Mouse (Mus musculus) forebrain, embryonic 16.5 days (tissue): Measurements from ENCODE around the gene Map2k7. TPM values are rescaled to one million over a fixed set of nuclear protein-coding genes. Genes with fewer than 3 reads are reported as not detected.

Experiments used
- ATAC-seq: fragments of 200-750 bp; cut with Nextera tagmentation; 2 replicates; pipeline ENCODE4 v1.8.0; 2017; ENCODE audit warnings: mild to moderate bottlenecking, moderate library complexity
- H3K27ac ChIP-seq: fragments of 300-500 bp; sonication (generic); 2 replicates; pipeline ENCODE4 v1.5.1; 2014; ENCODE audit warnings: low read length, control low read depth
- H3K27me3 ChIP-seq: fragments of 300-500 bp; sonication (generic); replicated peaks from 2 replicates; pipeline ENCODE4 v1.6.1; 2014; ENCODE audit warnings: low read length; ENCODE audit not compliant: control insufficient read depth, insufficient read depth
- H3K36me3 ChIP-seq: fragments of 300-500 bp; sonication (generic); 2 replicates; pipeline ENCODE4 v1.6.1; 2014; ENCODE audit not compliant: control insufficient read depth, insufficient read depth
- H3K4me1 ChIP-seq: fragments of 300-500 bp; sonication (generic); replicated peaks from 2 replicates; pipeline ENCODE4 v1.6.1; 2014; ENCODE audit warnings: low read length; ENCODE audit not compliant: control insufficient read depth, insufficient read depth
- H3K4me2 ChIP-seq: fragments of 300-500 bp; sonication (generic); 2 replicates; pipeline ENCODE4 v1.6.1; 2014; ENCODE audit warnings: mild to moderate bottlenecking, low read length, control low read depth
- H3K4me3 ChIP-seq: fragments of 300-500 bp; sonication (generic); replicated peaks from 2 replicates; pipeline ENCODE4 v1.5.1; 2014; ENCODE audit warnings: mild to moderate bottlenecking, low read length, control low read depth
- H3K9ac ChIP-seq: fragments of 300-500 bp; sonication (generic); replicated peaks from 2 replicates; pipeline ENCODE4 v1.6.1; 2014; ENCODE audit warnings: low read depth, low read length, control low read depth
- H3K9me3 ChIP-seq: fragments of 300-500 bp; sonication (generic); 2 replicates; pipeline ENCODE4 v1.6.1; 2016; ENCODE audit warnings: low read length; ENCODE audit not compliant: control insufficient read depth
- WGBS: fragments of 180-500 bp; shearing (Covaris S2); extraction: QIAGEN DNeasy Blood & Tissue Kit; methylation state at CpG from one replicate; pipeline ENCODE4 v1.1.7; 2014; 5-methylcytosine and 5-hydroxymethylcytosine counted together
- polyA plus RNA-seq: library from polyadenylated mRNA; unstranded; fragments of >200 nt; fragmentation: Nextera tagmentation; extraction: Ambion mirVana; gene quantifications from 2 replicates; pipeline ENCODE4 v1.2.1, GENCODE M21; 2015

The Map2k7 gene
- 24.3 and 28.9 TPM in 2 replicates for polyA plus RNA-seq

- Histone ChIP-seq H3K27me3 (no peaks in the 10 kb centered on the region), H3K36me3 (peaks cover 5% of the 10 kb centered on the region; the same call in 1 of the 2 replicates), H3K4me3 (peak within 1 kb of the TSS; percentile 77), H3K4me2 (peak within 1 kb of the TSS; percentile 69), H3K9ac (peak within 1 kb of the TSS; percentile 85), H3K9me3 (no peaks in the 10 kb centered on the region), H3K4me1 (peaks cover 26% of the 10 kb centered on the region), H3K27ac (peak within 1 kb of the TSS; percentile 89)
- peak; percentile 94 for ATAC-seq
- under 1% methylated on average over 66 of the region's 71 CpGs for WGBS
Measured at GRCm38 (mm10) chr8:4238434-4239192, at the start of gene Map2k7, which contains the start of gene Gm49320. Gene Map2k7, plus strand, starts transcription at chr8:4238740. Gene Gm49320, plus strand, starts transcription at chr8:4238865.

GRCm38 (mm10) chr8:4189031-4189722 lies 49.4 kb upstream of the Map2k7 start:
- Histone ChIP-seq H3K4me3 (no peak overlapping the region), H3K36me3 (peaks cover 34% of the 10 kb centered on the region), H3K27me3 (no peaks in the 10 kb centered on the region), H3K4me1 (peaks cover 16% of the 10 kb centered on the region), H3K9ac (no peak overlapping the region), H3K9me3 (no peaks in the 10 kb centered on the region), H3K4me2 (no peak overlapping the region), H3K27ac (no peak overlapping the region)
- ATAC-seq: no peak
- 37% methylated on average over 3 of the region's 3 CpGs for WGBS

GRCm38 (mm10) chr8:4192305-4192704 lies 46.2 kb upstream of the Map2k7 start:
- 31% methylated on average over 5 of the region's 5 CpGs for WGBS

DNA sequence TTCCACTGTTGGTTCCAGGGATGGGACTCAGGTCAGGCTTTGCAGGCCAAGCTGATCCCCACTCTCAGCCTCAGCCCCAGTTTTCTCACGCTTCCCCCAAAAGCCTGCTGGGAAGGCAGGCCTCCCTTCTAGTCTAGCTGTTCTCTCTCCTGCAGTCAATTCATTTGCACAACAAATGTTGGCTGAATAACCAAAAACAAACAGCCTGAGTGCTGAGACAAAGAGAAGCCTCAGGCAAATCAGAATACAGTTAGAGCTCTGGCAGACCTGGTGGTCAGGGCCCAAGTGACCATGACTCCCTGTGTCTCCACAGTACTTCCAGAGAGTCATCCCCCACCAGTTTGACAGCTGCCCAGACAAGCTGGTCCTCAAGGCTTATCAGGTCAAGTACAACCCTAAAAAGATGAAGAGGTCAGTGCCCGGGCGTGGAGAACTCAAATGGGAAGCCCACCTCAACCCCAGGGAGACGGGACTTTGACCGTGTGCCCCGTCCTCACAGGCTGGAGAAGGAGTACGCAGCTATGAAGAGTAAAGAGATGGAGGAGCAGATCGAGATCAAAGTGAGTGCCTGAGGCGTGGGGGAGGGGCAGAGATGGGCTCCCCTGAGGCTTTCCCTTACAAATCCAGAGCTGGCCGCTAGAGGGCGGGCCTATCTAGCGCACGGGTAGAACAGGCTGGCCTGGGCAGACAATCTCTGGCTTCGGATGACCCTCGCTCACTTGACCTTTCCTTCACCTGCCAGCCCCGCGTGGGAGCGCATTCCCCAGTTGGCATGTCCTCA lies 45.5 kb upstream of the Map2k7 start:
- peak overlapping the region; percentile 68 for H3K27ac ChIP-seq
- H3K27me3 ChIP-seq: no peaks in the 10 kb centered on the region
- peak overlapping the region; percentile 5; the same call in 1 of the 2 replicates for H3K4me2 ChIP-seq
- H3K36me3 ChIP-seq: peaks cover 10% of the 10 kb centered on the region; the same call in 1 of the 2 replicates
- H3K4me3 ChIP-seq: no peak overlapping the region
- peaks cover 16% of the 10 kb centered on the region for H3K4me1 ChIP-seq
- peak; percentile 77 for ATAC-seq
- whole genome bisulfite sequencing: 3% methylated on average over 18 of the region's 18 CpGs
- no peaks in the 10 kb centered on the region for H3K9me3 ChIP-seq
- H3K9ac ChIP-seq: no peak overlapping the region; the same call in 1 of the 2 replicates

More at GRCm38 (mm10) chr8:4192305-4192704, 46.2 kb upstream of the Map2k7 start:
- H3K36me3 ChIP-seq: peaks cover 16% of the 10 kb centered on the region; the same call in 1 of the 2 replicates
- no peak overlapping the region for H3K4me3 ChIP-seq
- no peaks in the 10 kb centered on the region for H3K9me3 ChIP-seq
- no peak overlapping the region for H3K9ac ChIP-seq
- peaks cover 16% of the 10 kb centered on the region for H3K4me1 ChIP-seq
- no peak overlapping the region for H3K4me2 ChIP-seq
- peak; percentile 66 for ATAC-seq
- H3K27me3 ChIP-seq: no peaks in the 10 kb centered on the region
- H3K27ac ChIP-seq: peak overlapping the region; percentile 68

DNA sequence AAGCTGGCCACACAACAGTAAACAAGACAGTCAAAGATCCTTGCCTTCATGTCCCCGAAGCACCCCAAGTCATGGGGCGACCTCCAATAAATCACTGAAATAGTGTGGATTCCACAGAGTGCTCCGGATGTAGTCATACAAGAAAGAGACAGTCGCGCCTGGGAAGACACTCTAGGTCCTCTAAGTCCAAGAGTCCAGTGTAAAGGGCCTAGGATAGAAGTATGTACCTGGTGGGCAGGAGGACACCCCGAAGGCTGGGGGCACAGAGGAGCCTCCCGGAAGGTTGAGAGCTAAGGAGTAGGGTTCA lies 45.0 kb upstream of the Map2k7 start:
- no peak overlapping the region for H3K4me3 ChIP-seq
- no peak overlapping the region for H3K27ac ChIP-seq
- peaks cover 16% of the 10 kb centered on the region for H3K4me1 ChIP-seq
- peaks cover 7% of the 10 kb centered on the region; the same call in 1 of the 2 replicates for H3K36me3 ChIP-seq
- no peaks in the 10 kb centered on the region for H3K9me3 ChIP-seq
- no peak overlapping the region for H3K4me2 ChIP-seq
- ATAC-seq: peak; percentile 14
- H3K27me3 ChIP-seq: no peaks in the 10 kb centered on the region
- H3K9ac ChIP-seq: no peak overlapping the region
- 51% methylated on average over 7 of the region's 7 CpGs for WGBS

DNA sequence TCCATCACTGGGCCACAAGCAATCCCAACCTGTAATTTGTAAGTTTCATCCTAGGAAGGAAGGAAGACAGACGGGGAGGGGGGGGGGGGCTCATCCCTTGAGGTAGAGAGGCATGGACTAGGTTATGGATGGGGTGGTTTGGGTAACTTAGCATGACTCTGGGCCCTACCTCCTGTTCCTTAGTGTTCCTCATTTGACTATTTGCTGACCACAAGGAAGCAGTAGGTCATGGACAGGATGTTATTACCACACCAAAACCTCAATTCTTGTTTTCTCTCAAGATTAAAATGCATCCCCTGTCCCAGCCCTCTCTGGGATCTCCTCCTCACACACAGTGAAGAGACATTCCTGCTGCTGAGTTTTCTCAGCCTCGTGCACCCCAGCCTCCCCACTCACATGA lies 37.2 kb upstream of the Map2k7 start:
- Histone ChIP-seq H3K27ac (no peak overlapping the region), H3K9me3 (no peaks in the 10 kb centered on the region), H3K9ac (no peak overlapping the region), H3K4me3 (no peak overlapping the region), H3K27me3 (peaks cover 4% of the 10 kb centered on the region; the same call in 1 of the 2 replicates), H3K4me2 (no peak overlapping the region), H3K36me3 (peaks cover 16% of the 10 kb centered on the region), H3K4me1 (peaks cover 4% of the 10 kb centered on the region)
- ATAC-seq: no peak
- WGBS: 50% methylated on average over 2 of the region's 2 CpGs

DNA sequence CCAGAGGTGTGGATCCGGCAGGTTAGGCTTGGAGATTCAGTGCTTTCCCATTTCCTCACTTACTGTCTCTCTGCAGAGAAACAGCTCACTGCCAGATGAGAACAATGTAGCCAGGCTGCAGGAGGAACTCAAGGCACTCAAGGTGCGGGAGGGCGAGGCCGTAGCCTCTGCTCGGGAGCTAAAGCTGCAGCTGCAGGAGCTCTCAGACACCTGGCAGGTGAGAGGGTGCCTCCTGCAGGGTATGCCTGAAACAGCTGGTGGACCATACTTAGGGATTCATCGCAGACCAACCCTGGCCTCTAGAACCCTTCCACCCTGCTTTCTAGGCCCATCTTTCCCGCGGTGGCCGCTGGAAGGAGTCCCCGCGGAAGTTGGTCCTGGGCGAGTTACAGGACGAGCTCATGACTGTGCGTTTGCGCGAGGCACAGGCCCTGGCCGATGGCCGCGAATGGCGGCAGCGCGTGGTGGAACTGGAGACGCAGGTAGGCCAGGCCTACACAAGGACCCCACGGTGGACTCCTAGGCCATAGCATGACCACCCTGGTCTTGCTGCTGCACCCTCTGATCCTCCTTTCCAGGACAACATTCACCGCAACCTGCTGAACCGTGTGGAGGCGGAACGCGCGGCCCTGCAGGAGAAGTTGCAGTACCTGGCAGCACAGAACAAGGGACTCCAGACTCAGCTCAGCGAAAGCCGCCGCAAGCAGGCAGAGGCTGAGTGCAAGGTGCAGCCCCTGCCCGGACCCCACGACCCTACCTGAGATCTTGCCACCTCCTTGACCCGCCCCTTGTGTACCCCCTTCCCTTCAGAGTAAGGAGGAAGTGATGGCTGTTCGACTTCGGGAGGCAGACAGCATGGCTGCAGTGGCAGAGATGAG lies 33.1 kb upstream of the Map2k7 start:
- no peak overlapping the region for H3K9ac ChIP-seq
- WGBS: 24% methylated on average over 38 of the region's 38 CpGs
- no peak for ATAC-seq

GRCm38 (mm10) chr8:4206182-4207015 lies 32.1 kb upstream of the Map2k7 start:
- ATAC-seq: no peak
- H3K4me3 ChIP-seq: no peak overlapping the region
- H3K27ac ChIP-seq: no peak overlapping the region
- H3K36me3 ChIP-seq: peaks cover 27% of the 10 kb centered on the region
- peaks cover 4% of the 10 kb centered on the region; the same call in 1 of the 2 replicates for H3K27me3 ChIP-seq
- 0 out of 2 replicates have a peak, but pooled peaks cover 3% of the 10 kb centered on the region for H3K9me3 ChIP-seq
- WGBS: 15% methylated on average over 43 of the region's 44 CpGs
- H3K9ac ChIP-seq: peak overlapping the region; percentile 29
- 0 out of 2 replicates have a peak overlapping the region, but pooled peaks have one; percentile 5 for H3K4me2 ChIP-seq
- H3K4me1 ChIP-seq: peaks cover 15% of the 10 kb centered on the region

More for the DNA sequence above, 33.1 kb upstream of the Map2k7 start:
- Histone ChIP-seq H3K36me3 (peaks cover 24% of the 10 kb centered on the region), H3K9me3 (0 out of 2 replicates have a peak, but pooled peaks cover 3% of the 10 kb centered on the region), H3K4me3 (no peak overlapping the region), H3K27ac (no peak overlapping the region), H3K4me2 (no peak overlapping the region), H3K27me3 (peaks cover 4% of the 10 kb centered on the region; the same call in 1 of the 2 replicates), H3K4me1 (peaks cover 15% of the 10 kb centered on the region)
